8 mouse cellular contexts compared by ENCODE assay signal in the genomic region with DNA sequence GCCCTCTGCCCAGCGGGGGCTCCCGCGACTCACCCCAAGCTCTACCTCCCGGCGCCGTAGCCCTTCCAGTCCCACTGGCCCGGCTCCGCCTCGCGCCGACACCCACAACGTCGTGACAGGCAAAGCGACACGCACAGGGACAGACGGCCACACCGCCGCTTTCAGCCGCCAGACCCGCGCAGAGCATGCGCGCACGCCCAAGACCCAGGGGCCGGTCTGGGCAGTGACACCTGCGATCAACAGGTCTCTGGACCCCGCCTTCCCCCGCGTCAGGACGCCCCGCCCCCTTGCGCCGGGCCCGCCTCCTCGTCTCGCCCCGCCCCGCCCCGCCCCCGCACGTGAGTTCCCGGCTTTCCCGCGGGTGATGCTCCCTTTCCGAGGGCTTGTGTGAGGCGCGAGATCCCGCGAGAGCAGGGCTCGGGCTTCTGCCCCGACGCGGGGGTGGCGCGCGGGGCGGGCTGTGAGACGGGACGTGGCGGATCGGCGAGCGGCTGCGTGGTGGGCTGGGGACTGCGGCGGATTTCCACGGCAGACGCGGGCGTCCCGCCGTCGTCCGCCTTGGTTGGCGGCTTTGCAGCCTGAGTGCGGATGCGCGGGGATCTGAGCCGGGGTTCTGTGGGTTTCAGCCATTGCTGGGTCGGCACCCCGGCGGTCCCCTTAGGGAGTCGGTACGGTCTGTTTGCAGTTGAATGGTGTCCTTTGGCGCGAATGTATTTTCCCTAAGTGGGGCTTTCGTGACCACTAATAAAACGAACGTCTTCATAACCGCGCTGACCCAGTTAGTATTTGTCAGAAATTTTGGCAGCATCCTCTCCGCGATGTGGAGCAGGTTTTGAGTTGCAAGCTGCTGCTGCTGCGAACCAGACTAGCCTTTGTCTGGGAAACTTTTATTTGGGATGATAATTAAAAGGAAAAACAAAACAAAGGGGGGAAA. TPM values are rescaled to one million over a fixed set of nuclear protein-coding genes. Genes with fewer than 3 reads are reported as not detected.
DNase-seq lines count a peak whose midpoint lies in the region; ATAC-seq and TF ChIP-seq lines count a peak whose summit lies in the region.

A gene (minus strand): TSS at position 262 of the 934 bp plus-strand sequence.

- H3K36me3 ChIP-seq in forebrain, postnatal 0 days (ENCODE audit: insufficient read depth): no peaks in the 10 kb centered on the region
- H3K36me3 ChIP-seq in neural tube, embryonic 15.5 days: no peaks in the 10 kb centered on the region

- under 1% methylated on average over 94 of the region's 94 CpGs for WGBS in cerebellum, adult 2 months
- 2% methylated on average over 86 of the region's 94 CpGs for WGBS in forebrain, postnatal 0 days
- WGBS in lung, adult 2 months: under 1% methylated on average over 94 of the region's 94 CpGs
- under 1% methylated on average over 87 of the region's 94 CpGs for WGBS in neural tube, embryonic 15.5 days

- peak; percentile 83 for TF ChIP-seq POLR2A in cerebellum, adult 2 months (IDR thresholded peaks at IDR 0.05; ENCODE audit: borderline replicate concordance, insufficient read depth, low read length)
- TF ChIP-seq POLR2A in lung, adult 2 months (IDR thresholded peaks at IDR 0.05; ENCODE audit: borderline replicate concordance, extremely low read depth, low read depth, low read length): peak; percentile 82

- no peaks in the 10 kb centered on the region for H3K27me3 ChIP-seq in cerebellum, adult 2 months (ENCODE audit: control insufficient read depth, insufficient read depth, low read length)
- H3K27me3 ChIP-seq in forebrain, postnatal 0 days (ENCODE audit: insufficient read depth, low read length): no peaks in the 10 kb centered on the region
- H3K27me3 ChIP-seq in neural tube, embryonic 15.5 days (replicated peaks): no peaks in the 10 kb centered on the region

- peak within 1 kb of the TSS; percentile 95 for H3K4me3 ChIP-seq in cerebellum, adult 2 months (replicated peaks; ENCODE audit: insufficient read depth, low read depth, low read length)
- H3K4me3 ChIP-seq in forebrain, postnatal 0 days (ENCODE audit: low read depth, low read length): peak within 1 kb of the TSS; percentile 96
- H3K4me3 ChIP-seq in layer of hippocampus, adult 2 months: peak within 1 kb of the TSS; percentile 93
- peak within 1 kb of the TSS; percentile 86 for H3K4me3 ChIP-seq in lung, adult 2 months (replicated peaks; ENCODE audit: extremely low read depth, low read depth, low read length)
- H3K4me3 ChIP-seq in neural tube, embryonic 15.5 days (replicated peaks): peak within 1 kb of the TSS; percentile 95

- TF ChIP-seq CTCF in cerebellum, adult 2 months (IDR thresholded peaks at IDR 0.05; ENCODE audit: borderline replicate concordance, insufficient read depth, low read depth, low read length): no peak
- TF ChIP-seq CTCF in forebrain, postnatal 0 days (IDR thresholded peaks at IDR 0.05; ENCODE audit: low read depth): no peak
- TF ChIP-seq CTCF in layer of hippocampus, adult 2 months (conservative IDR thresholded peaks at IDR 0.05): no peak
- TF ChIP-seq CTCF in lung, adult 2 months (IDR thresholded peaks at IDR 0.05; ENCODE audit: insufficient read depth, low read length): no peak

- H3K4me1 ChIP-seq in cerebellum, adult 2 months (ENCODE audit: control insufficient read depth, insufficient read depth, low read length): no peaks in the 10 kb centered on the region
- no peaks in the 10 kb centered on the region for H3K4me1 ChIP-seq in forebrain, postnatal 0 days (ENCODE audit: insufficient read depth)
- H3K4me1 ChIP-seq in lung, adult 2 months (ENCODE audit: control insufficient read depth, insufficient read depth, low read length): peaks cover 8% of the 10 kb centered on the region
- no peaks in the 10 kb centered on the region; the same call in 1 of the 2 replicates for H3K4me1 ChIP-seq in neural tube, embryonic 15.5 days

- peak within 1 kb of the TSS; percentile 95 for H3K9ac ChIP-seq in forebrain, postnatal 0 days
- peak within 1 kb of the TSS; percentile 83 for H3K9ac ChIP-seq in neural tube, embryonic 15.5 days (replicated peaks)

- peak; percentile 98 for ATAC-seq in forebrain, postnatal 0 days
- peak; percentile 98 for ATAC-seq in neural tube, embryonic 15.5 days (ENCODE audit: low FRiP score)

- peak within 1 kb of the TSS; percentile 91 for H3K27ac ChIP-seq in cerebellum, adult 2 months (ENCODE audit: insufficient read depth, low read length)
- peak within 1 kb of the TSS; percentile 95 for H3K27ac ChIP-seq in forebrain, postnatal 0 days (ENCODE audit: low read depth, low read length)
- H3K27ac ChIP-seq in layer of hippocampus, adult 2 months: peak within 1 kb of the TSS; percentile 99
- H3K27ac ChIP-seq in neural tube, embryonic 15.5 days (replicated peaks): peak within 1 kb of the TSS; percentile 97

- intact Hi-C loops in heart, postnatal 36 days (cut with DNase I): loop anchor here (5.0 kb wide), 1 partner anchor 173 kb away; no protein-coding TSS in a partner anchor

- H3K4me2 ChIP-seq in forebrain, postnatal 0 days (ENCODE audit: low read depth): peak within 1 kb of the TSS; percentile 76
- H3K4me2 ChIP-seq in neural tube, embryonic 15.5 days: peak within 1 kb of the TSS; percentile 67

- DNase-seq in MEL-GATA-1-ER (ENCODE audit: extremely low read depth, low read depth): peak; percentile 76
- DNase-seq in cerebellum, adult 2 months: peak; percentile 95 to 96
- peak; percentile 98 for DNase-seq in forebrain, postnatal 0 days
- DNase-seq in heart, postnatal 36 days: peak; percentile 92 to 95
- DNase-seq in layer of hippocampus, adult 2 months (ENCODE audit: low spot score in 2 of 2): peak; percentile 92 to 93
- peak; percentile 93 for DNase-seq in lung, adult 2 months
- DNase-seq in testis, postnatal 10 days (ENCODE audit: low spot score): peak; percentile 97

- no peaks in the 10 kb centered on the region for H3K9me3 ChIP-seq in forebrain, postnatal 0 days (ENCODE audit: low read length)
- no peaks in the 10 kb centered on the region for H3K9me3 ChIP-seq in neural tube, embryonic 15.5 days (replicated peaks)

RNA-seq across cellular contexts. Expression of the gene that starts here (rescaled TPM):
- polyA plus RNA-seq in cerebellum, adult 2 months (2012; rRNA removed): 15.3 and 18.3 TPM in 2 replicates
- 15.5 and 19.2 TPM in 2 replicates for total RNA-seq in forebrain, postnatal 0 days (2014; rRNA removed)
- polyA plus RNA-seq in forebrain, postnatal 0 days (2015; fragmentation: Nextera tagmentation; extraction: Ambion mirVana): 9.7 and 11.9 TPM in 2 replicates
- total RNA-seq in heart, postnatal 36 days (2021): 10 to 100 TPM in 1 of 2 experiments, 1 to 10 TPM in 1; 8.6 to 12.5 TPM
- 10 to 100 TPM; 27.3 to 29.1 TPM for total RNA-seq in layer of hippocampus, adult 2 months (2021)
- polyA plus RNA-seq in lung, adult 2 months (2012; rRNA removed): 3.1 and 4.7 TPM in 2 replicates
- 8.1 and 11.8 TPM in 2 replicates for polyA plus RNA-seq in neural tube, embryonic 15.5 days (2015; fragmentation: Nextera tagmentation; extraction: Ambion mirVana)

Comparison
In these comparisons a context has a peak if more than half of its experiments do, and no peak if none do; other contexts are left out.
1. Peak in every context shown above with its lines: DNase-seq, ATAC-seq, H3K4me3 ChIP-seq and H3K27ac ChIP-seq.